Mouse (Mus musculus) liver, adult 2 months (tissue): ENCODE measurements around the gene Gon7. TPM values are rescaled to one million over a fixed set of nuclear protein-coding genes. Genes with fewer than 3 reads are reported as not detected.
A peak's percentile ranks its signal among the peaks of the same experiment; 100 is the strongest.

Source experiments
- DNase-seq: peaks from one replicate; pipeline ENCODE4 v3.0.0-alpha.2; 2011; ENCODE audit warnings: low read depth, low spot score; ENCODE audit errors: extremely low read depth
- H3K27ac ChIP-seq: fragments of 200-500 bp; replicated peaks from 2 replicates; pipeline ENCODE4 v1.5.1; 2012; ENCODE audit warnings: low read depth, mild to moderate bottlenecking, control low read depth, inconsistent platforms, low read length; ENCODE audit not compliant: insufficient read depth
- H3K27me3 ChIP-seq: fragments of 200-500 bp; 2 replicates; pipeline ENCODE4 v1.6.1; 2012; ENCODE audit warnings: mild to moderate bottlenecking, moderate library complexity, low read length, inconsistent platforms; ENCODE audit not compliant: control insufficient read depth, insufficient read depth
- H3K36me3 ChIP-seq: fragments of 200-500 bp; 2 replicates; pipeline ENCODE4 v1.6.1; 2012; ENCODE audit warnings: low read length, inconsistent platforms; ENCODE audit not compliant: control insufficient read depth, insufficient read depth
- H3K4me1 ChIP-seq: fragments of 200-500 bp; 2 replicates; pipeline ENCODE4 v1.6.1; 2011; ENCODE audit warnings: low read length; ENCODE audit not compliant: control insufficient read depth, insufficient read depth
- H3K4me3 ChIP-seq: fragments of 200-500 bp; 2 replicates; pipeline ENCODE4 v1.5.1; 2011; ENCODE audit warnings: low read depth, mild to moderate bottlenecking, control low read depth, low read length, moderate library complexity; ENCODE audit not compliant: insufficient read depth
- H3K79me2 ChIP-seq: fragments of 200-500 bp; 2 replicates; pipeline ENCODE4 v1.6.1; 2012; ENCODE audit warnings: inconsistent platforms, mild to moderate bottlenecking, low read length, moderate library complexity; ENCODE audit not compliant: control insufficient read depth, insufficient read depth
- H3K9ac ChIP-seq: fragments of 200-500 bp; 2 replicates; pipeline ENCODE4 v1.6.1; 2012; ENCODE audit warnings: low read depth, mild to moderate bottlenecking, control low read depth, inconsistent platforms, low read length
- CTCF ChIP-seq: fragments of 200-500 bp; IDR thresholded peaks from 2 replicates; pipeline ENCODE4 v1.5.1; 2011; ENCODE audit warnings: low read depth, low read length, control low read depth
- POLR2A ChIP-seq: fragments of 200-500 bp; IDR thresholded peaks from 2 replicates; pipeline ENCODE4 v1.6.1; 2011; ENCODE audit warnings: low read length, control low read depth; ENCODE audit not compliant: insufficient read depth; ENCODE audit errors: extremely low read depth
- WGBS: fragments of 180-500 bp; shearing (Covaris S2); methylation state at CpG from one replicate; pipeline ENCODE4 v1.1.7; 2018; 5-methylcytosine and 5-hydroxymethylcytosine counted together
- polyA plus RNA-seq: library from polyadenylated mRNA; depleted of rRNA; stranded (reverse); fragments of >200 nt; gene quantifications from 2 replicates; pipeline ENCODE4 v1.2.3, GENCODE M21; 2012
- total RNA-seq: library from RNA; depleted of rRNA; stranded (reverse); fragments of >200 nt; gene quantifications from 2 replicates; pipeline ENCODE4 v1.2.3, GENCODE M21; 2014

Gene Gon7
- total and polyA plus RNA-seq, 2 experiments = 5.6 to 11.5 TPM

DNA sequence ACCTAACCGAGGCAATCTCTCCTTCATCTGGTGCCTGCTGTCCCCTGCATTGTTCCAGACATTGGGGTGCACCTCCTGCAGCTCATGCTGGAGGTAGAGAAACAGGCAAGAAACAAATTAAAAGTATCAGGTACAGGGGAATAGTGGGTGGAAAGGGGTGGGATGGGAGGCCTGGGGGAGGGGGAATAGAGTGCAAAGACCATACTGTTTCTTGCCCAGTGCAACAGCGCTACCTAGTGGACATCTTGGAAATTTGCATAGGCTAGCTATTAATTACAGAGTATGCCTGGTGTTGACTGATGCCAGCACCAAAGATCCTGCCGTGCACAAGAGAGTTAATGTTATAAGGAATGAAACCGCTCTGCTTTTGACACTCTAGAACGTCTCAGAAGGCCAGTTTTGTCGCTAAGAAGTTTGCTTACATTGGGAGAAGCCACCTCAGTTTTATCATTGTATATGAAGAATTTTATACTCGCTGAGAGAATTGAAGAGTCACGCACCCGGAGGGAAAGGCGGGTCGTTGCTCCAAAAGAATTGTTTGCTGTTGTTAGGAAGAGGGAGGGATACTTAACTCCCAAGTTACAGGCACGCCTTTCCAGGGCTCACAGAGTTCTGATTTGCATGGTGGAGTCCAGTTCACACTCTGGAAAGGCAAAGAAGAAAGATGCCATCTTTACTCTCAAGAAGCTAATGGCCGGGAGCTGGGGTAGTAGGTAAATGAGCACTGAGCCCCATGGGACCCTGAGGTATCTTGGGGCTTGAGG lies 37.9 kb downstream of the Gon7 start:
- H3K36me3 ChIP-seq = no peaks in the 10 kb centered on the region
- H3K9ac ChIP-seq = no peak overlapping the region
- DNase-seq = no peak
- no peaks in the 10 kb centered on the region for H3K79me2 ChIP-seq
- H3K27ac ChIP-seq = no peak overlapping the region
- no peaks in the 10 kb centered on the region for H3K4me1 ChIP-seq
- TF ChIP-seq CTCF (peak; percentile 69), POLR2A (no peak)
- 33% methylated on average over 13 of the region's 13 CpGs for WGBS
- no peaks in the 10 kb centered on the region for H3K27me3 ChIP-seq
- no peak overlapping the region for H3K4me3 ChIP-seq

DNA sequence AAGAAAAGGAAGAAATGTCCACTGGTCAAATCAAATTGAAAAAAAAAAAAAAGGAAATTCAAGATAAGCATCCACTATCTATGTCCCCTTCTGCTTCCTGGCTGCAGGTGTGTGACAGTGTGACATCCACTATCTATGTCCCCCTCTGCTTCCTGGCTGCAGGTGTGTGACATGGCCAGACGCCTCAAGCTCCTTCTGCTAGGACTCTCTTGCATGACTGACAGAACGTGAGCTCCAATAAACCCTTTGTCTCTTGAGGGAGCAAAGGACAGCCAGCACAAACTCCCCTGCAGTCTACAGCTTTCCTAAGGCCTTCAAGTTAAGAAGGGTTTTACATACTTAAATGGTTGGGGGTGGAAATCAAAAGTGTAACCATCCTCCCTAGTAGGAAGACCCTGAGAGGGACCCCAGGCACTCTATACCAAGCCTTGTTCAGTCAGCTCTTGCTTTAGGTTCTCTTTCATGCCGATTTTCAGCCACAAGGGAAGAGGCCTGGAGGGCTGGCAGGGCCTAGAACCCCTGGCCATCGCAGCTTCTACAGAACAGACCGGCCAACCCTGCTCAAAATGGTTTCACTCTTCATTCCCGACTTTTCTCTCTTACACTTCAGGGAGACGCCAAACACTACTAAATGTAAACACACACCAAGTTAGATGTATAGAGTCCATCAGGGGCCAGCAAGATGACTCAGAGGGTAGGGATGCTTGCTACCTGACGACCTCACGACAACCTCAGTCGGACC lies 42.8 kb downstream of the Gon7 start:
- no peak overlapping the region for H3K9ac ChIP-seq
- H3K36me3 ChIP-seq = no peaks in the 10 kb centered on the region
- no peaks in the 10 kb centered on the region for H3K27me3 ChIP-seq
- 89% methylated on average over 10 of the region's 10 CpGs for WGBS
- H3K79me2 ChIP-seq = no peaks in the 10 kb centered on the region
- no peak overlapping the region for H3K4me3 ChIP-seq
- TF ChIP-seq POLR2A = no peak
- TF ChIP-seq CTCF = no peak
- no peak for DNase-seq
- no peaks in the 10 kb centered on the region for H3K4me1 ChIP-seq
- no peak overlapping the region for H3K27ac ChIP-seq

DNA sequence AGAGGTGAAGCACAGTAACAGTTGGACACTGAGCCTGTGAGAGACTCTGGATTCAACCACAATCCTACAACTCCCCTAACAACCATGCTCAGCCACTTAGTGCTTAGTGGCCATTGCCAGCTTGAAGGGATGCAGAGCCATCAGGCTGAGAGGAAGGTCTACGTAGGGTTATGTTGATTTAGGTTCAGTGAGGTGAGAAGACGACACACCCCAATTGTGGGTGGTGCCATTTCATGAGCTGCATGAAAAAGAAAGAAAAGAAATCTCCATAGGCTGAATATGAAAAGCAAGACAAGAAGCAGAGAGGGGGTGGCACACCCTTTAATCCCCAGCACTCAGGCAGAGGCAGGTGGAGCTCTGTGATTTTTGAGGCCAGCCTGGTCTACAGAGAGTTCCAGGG lies 43.5 kb downstream of the Gon7 start:
- H3K4me1 ChIP-seq = no peaks in the 10 kb centered on the region
- 84% methylated on average over 2 of the region's 2 CpGs for WGBS
- H3K27ac ChIP-seq = no peak overlapping the region
- H3K4me3 ChIP-seq = no peak overlapping the region
- H3K9ac ChIP-seq = no peak overlapping the region
- no peaks in the 10 kb centered on the region for H3K27me3 ChIP-seq
- DNase-seq = no peak
- H3K79me2 ChIP-seq = no peaks in the 10 kb centered on the region
- H3K36me3 ChIP-seq = no peaks in the 10 kb centered on the region
- TF ChIP-seq CTCF (no peak), POLR2A (no peak)

DNA sequence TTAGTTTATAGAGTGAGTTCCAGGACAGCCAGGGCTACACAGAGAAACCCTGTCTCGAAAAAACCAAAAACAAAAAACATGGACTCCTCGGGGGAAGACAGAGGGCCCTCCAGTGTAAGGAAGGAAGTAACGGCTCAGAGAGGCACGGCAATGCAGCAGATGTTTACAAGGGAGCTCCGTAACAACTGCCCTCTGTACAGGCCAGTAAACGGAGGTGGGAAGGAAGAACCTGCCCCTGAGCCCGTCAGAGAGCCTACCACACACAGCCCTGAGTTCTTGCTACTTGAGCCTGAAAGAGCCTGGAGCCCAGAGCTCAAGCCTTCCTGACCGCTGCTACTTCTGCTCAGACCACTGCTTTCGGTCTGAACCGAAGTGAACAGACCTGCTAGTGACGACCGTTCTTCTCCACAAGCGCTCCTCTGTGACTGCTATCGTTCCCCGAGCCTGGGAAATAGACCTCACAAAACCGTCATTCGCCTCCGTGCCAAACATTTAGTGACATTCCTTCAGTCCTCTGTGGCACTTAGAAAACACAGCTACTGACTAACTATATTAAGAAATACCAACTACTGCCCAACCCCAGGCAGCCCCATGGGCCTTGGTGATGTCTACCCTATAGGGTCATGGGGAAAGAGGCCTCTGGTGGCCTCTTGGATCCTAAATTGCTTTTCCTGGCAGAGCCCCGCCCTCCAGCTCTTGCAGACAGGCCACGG lies 44.3 kb downstream of the Gon7 start:
- H3K4me1 ChIP-seq = no peaks in the 10 kb centered on the region
- H3K79me2 ChIP-seq = no peaks in the 10 kb centered on the region
- TF ChIP-seq CTCF (no peak), POLR2A (no peak)
- H3K4me3 ChIP-seq = no peak overlapping the region
- H3K36me3 ChIP-seq = no peaks in the 10 kb centered on the region
- H3K27ac ChIP-seq = no peak overlapping the region
- DNase-seq = no peak
- no peaks in the 10 kb centered on the region for H3K27me3 ChIP-seq
- no peak overlapping the region for H3K9ac ChIP-seq
- WGBS = 79% methylated on average over 20 of the region's 20 CpGs

DNA sequence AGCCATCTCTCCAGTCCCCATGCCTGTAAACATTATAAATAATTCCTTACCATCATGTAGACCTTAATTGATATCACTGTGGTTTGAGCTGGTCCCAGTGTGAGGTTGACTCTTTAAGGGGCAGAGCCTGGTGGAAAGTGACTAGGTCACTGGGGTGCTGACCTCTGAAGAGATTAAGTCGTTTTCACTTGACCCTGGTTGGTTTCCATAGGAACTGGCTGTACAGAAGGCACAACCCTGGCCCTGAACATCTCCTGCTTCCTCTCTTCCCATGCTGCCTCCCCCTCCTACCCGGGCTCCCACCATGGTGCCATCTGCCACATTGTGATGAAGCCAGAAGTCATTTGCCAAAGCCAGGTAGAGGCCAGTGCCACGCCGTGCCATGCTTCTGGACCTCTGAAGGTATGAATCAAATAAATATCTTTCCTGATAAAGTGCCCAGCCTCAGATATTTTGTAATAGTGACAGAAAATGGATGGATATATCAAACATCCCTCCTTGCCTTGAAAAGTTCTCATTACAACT lies 46.7 kb downstream of the Gon7 start:
- 72% methylated on average over 4 of the region's 4 CpGs for WGBS
- Histone ChIP-seq H3K27ac (no peak overlapping the region), H3K9ac (no peak overlapping the region), H3K4me3 (no peak overlapping the region), H3K36me3 (no peaks in the 10 kb centered on the region), H3K27me3 (no peaks in the 10 kb centered on the region), H3K4me1 (no peaks in the 10 kb centered on the region), H3K79me2 (no peaks in the 10 kb centered on the region)
- no peak for DNase-seq
- TF ChIP-seq CTCF (no peak), POLR2A (no peak)
